Mouse (Mus musculus) embryonic fibroblast, embryonic 13.5 days (primary cell): ENCODE measurements around the gene Zscan22.

ENCODE experiments used
- CTCF ChIP-seq: IDR thresholded peaks from 2 replicates; pipeline ENCODE4 v1.5.1; 2011; ENCODE audit warnings: mild to moderate bottlenecking, control low read depth, low read length, moderate library complexity, borderline replicate concordance; ENCODE audit not compliant: insufficient read depth
- POLR2A ChIP-seq: IDR thresholded peaks from 2 replicates; pipeline ENCODE4 v1.6.1; 2011; ENCODE audit warnings: low read depth, mild to moderate bottlenecking, control low read depth, low read length, moderate library complexity

DNA sequence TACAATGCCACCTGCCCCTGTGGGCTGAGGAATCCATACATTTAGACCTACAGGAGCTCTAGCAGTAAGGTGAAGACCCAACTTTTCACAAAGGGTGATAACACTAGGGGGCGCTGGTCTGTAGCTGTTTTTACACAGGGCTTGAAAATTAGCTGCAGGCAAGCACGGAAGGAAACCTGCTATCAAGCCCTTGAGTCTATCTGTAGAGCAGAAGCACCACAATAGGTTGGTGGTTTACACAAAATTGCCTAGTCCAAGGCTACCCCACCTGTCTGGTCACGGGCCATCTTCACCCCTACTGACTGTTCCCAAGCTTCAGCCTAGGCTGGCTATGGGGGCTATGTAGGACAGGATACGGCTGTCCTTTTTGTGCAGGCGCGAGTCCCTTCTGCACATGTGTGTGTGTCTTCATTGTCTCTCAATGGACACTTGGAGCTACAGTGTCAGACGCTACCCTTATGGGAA, 11.9 kb downstream of the Zscan22 start:
- no peak for TF ChIP-seq CTCF
- no peak for TF ChIP-seq POLR2A
